Mouse (Mus musculus) bone marrow macrophage, adult 2 months (primary cell): ENCODE measurements at regions not wholly inside any gene's neighbourhood (a gene's known extent, or its start where the extent isn't known, plus 50 kb on each side); places are given as distances from the start of the nearest gene placed in this dataset.

Experiments used
- H3K27ac ChIP-seq: 2 replicates; pipeline ENCODE4 v1.5.1; 2012; ENCODE audit warnings: low read depth, low read length; ENCODE audit not compliant: insufficient read depth
- H3K4me1 ChIP-seq: 2 replicates; pipeline ENCODE4 v1.6.1; 2012; ENCODE audit warnings: low read length; ENCODE audit not compliant: control insufficient read depth, insufficient read depth
- H3K4me3 ChIP-seq: 2 replicates; pipeline ENCODE4 v1.5.1; 2012; ENCODE audit warnings: mild to moderate bottlenecking, low read length, moderate library complexity; ENCODE audit not compliant: insufficient read depth
- CTCF ChIP-seq: IDR thresholded peaks from 2 replicates; pipeline ENCODE4 v1.5.1; 2012; ENCODE audit warnings: low read depth, mild to moderate bottlenecking, low read length, moderate library complexity
- POLR2A ChIP-seq: IDR thresholded peaks from 2 replicates; pipeline ENCODE4 v1.6.1; 2012; ENCODE audit warnings: mild to moderate bottlenecking, low read depth, low read length, borderline replicate concordance

DNA sequence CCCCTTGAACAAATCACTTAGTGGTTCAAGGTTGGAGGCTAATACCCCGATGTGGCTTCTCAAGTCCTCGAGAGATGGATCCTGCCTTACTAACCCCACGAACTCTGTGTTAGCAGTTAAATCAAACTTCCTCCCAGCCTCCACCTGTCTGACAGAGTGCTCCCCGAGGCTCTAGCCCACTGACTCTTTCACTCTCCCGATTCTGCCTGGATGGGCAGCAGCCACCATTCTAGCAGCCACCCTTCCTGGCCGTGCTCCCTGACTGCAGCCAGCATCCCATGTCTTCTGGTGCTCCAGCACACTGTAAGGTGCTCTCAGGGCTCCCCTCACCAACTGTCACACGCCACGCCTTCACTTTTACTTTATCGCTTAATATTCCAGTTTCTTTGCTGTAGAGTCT lies 173.6 kb upstream of the Lpp start:
- Histone ChIP-seq H3K4me3 (no peak overlapping the region), H3K27ac (no peak overlapping the region), H3K4me1 (peaks cover 4% of the 10 kb centered on the region)
- TF ChIP-seq CTCF (no peak), POLR2A (no peak)

DNA sequence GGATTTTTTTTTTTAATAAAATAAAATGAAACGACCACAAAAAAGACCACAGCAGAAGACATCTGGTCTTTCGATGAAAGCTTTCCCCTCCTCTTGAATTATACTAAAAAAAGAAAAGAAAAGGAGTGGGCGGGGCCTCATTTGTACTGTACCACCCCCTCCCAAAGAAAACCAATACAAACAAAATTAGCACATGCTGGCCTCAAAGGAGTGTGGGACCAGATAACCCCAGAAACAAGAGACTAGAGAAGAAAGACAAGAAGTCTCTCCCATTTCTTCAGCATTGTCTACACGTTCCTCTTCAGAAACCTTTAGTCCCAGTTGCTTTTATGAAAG lies 174.5 kb upstream of the Lpp start:
- Histone ChIP-seq H3K4me1 (peaks cover 4% of the 10 kb centered on the region), H3K4me3 (no peak overlapping the region), H3K27ac (no peak overlapping the region)
- no peak for TF ChIP-seq POLR2A
- no peak for TF ChIP-seq CTCF

DNA sequence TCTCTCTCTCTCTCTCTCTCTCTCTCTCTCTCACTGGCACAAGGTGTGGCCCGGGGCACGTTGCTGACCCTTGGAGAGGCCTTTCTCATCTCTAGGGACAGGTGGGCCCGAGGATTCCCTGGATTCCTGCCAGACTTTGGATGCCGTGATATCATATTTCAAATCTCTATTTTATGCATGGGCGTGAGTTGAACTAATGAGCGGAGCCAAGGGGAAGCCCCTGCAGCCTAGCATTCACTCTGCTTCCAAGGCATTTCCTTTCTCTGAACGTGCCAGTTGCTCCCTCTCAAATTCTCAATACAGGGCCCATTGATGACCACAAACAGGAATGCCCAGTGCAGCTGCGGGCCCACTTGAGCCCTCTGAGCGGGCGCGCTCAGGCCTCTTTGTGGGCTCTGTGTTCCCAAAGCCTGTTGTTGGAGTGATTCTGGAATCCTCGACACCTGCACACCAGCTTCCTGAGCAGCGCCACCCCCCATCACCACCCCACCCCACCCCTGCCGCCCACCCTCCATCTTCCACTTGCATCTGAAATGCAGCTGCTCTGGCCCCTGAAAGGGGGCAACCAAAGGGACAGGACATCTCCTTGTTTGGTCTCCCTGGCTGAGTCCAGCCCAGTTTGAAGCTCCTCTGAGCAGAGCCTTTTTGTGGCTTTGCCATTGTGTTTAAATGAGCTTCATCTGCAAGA lies 175.0 kb upstream of the Lpp start:
- H3K4me3 ChIP-seq: no peak overlapping the region
- H3K27ac ChIP-seq: no peak overlapping the region
- TF ChIP-seq CTCF (no peak), POLR2A (no peak)
- H3K4me1 ChIP-seq: peaks cover 4% of the 10 kb centered on the region

DNA sequence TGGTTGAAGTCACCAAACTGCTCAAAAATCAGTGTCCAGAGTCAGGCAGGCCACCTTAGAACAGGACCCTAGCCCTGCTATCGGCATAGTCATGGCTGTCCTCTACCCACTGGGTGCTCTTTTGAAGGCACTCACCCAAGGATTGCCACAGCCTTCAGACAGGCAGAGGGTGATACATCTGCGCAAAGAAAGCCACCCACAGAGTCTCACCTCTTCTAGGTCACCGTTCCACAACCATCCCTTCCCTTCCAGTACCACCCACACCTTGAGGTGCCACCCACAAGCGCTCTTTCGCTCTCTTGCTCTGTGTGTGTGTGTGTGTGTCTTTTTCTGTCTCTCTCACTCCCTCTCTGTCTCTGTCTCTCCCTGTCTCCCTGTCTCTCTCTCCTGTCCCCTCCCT lies 176.5 kb upstream of the Lpp start:
- no peak overlapping the region for H3K4me3 ChIP-seq
- TF ChIP-seq POLR2A: no peak
- no peak for TF ChIP-seq CTCF
- H3K27ac ChIP-seq: no peak overlapping the region
- no peaks in the 10 kb centered on the region for H3K4me1 ChIP-seq

DNA sequence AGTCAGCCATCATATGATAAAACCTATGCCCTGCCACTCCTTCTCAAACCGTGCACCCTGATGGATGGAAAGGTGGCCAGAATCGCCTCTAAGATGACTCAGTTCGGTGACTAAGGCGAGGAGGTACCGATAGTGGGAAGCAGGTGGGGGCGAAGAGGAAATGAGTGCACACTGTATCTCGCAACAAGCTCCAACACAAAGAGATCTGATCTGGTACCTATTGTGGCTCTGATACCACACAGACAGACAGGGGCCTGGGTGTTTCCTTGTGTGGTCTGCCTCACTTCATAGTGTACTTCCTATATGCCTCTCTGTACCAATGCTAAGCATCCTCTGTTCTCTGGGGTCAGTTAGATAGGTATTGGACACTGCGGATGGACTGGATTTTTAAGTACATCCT lies 178.0 kb upstream of the Lpp start:
- TF ChIP-seq POLR2A: no peak
- TF ChIP-seq CTCF: no peak
- Histone ChIP-seq H3K4me3 (no peak overlapping the region), H3K27ac (no peak overlapping the region), H3K4me1 (no peaks in the 10 kb centered on the region)

DNA sequence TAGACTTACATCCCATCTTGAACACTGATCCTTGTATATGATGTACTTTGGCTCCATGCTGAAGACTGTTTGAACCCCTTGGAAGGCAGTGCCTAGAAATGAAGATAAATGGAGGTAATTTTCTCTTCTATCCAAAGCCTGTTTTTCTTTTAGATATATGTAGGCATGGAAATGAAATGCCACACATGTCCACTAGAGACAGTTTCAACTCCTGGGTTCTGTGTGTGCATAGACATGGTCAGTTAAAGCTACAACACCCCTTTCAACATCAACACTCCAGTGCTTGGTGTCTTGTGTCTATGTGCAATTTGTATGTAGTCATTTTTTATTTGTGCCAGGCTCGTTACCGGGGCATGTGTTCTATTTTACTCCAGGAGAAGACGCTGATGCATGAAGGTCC lies 179.7 kb upstream of the Lpp start:
- Histone ChIP-seq H3K27ac (no peak overlapping the region), H3K4me1 (no peaks in the 10 kb centered on the region), H3K4me3 (no peak overlapping the region)
- TF ChIP-seq POLR2A: no peak
- TF ChIP-seq CTCF: no peak

DNA sequence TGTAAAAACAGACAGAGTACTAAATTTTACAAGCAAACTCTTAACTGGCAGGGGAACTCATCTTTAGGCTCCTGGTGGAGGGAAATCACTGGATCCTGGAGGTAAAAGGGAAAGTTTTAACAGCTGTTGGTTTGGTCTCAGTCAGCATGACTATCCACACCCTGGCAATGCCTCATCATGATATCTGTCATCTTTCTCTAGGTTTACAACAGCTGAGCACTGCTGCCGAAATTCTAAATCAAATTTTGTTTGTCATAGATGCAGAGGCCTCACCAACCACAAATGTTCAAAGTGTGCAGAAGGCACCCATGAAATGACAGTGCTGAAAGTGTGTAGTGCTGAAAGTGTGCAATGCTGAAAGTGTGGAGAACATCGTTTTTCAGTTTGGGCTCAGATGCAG lies 180.6 kb upstream of the Lpp start:
- TF ChIP-seq CTCF (no peak), POLR2A (no peak)
- Histone ChIP-seq H3K4me3 (no peak overlapping the region), H3K4me1 (no peaks in the 10 kb centered on the region), H3K27ac (no peak overlapping the region)

DNA sequence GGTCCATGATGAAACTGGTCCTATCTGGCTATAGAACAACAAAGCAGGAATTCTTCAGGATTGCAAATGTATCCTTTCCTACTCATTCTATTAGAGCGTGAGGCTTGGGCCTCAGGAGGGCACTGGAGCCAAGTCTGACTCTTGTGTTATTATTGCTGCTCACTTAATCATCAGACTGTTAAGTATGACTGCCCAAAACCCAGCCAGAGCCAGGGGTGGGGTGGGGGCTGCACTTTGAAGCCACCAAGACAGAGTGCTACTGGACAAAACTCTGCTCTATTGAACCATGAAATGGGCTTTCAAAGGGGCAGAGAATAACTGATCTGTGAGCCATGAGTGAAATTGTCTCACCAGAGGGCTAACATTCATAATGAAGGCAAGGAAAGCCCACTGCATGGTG lies 181.7 kb upstream of the Lpp start:
- TF ChIP-seq POLR2A: no peak
- TF ChIP-seq CTCF: no peak
- Histone ChIP-seq H3K27ac (no peak overlapping the region), H3K4me1 (no peaks in the 10 kb centered on the region), H3K4me3 (no peak overlapping the region)

DNA sequence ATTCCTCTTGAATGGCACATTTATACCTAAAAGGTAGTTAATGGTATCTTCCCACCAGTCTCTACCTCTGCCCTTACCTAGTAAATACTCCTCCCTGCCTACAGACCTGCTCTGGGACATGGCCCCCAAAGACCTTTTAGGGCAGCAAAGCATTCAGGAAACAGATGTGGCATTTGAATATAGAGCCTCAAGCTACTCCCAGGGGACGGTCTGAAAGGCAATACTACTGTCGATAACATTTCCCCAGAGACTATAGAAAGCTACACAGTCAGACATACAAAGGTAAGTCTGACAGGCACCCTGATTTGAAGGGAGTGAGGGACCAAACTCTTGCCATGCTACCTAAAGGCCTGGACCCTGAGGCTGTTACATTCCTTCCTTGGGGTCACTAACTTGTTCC lies 184.4 kb upstream of the Lpp start:
- Histone ChIP-seq H3K4me3 (no peak overlapping the region), H3K27ac (no peak overlapping the region), H3K4me1 (peaks cover 1% of the 10 kb centered on the region)
- no peak for TF ChIP-seq POLR2A
- TF ChIP-seq CTCF: no peak

DNA sequence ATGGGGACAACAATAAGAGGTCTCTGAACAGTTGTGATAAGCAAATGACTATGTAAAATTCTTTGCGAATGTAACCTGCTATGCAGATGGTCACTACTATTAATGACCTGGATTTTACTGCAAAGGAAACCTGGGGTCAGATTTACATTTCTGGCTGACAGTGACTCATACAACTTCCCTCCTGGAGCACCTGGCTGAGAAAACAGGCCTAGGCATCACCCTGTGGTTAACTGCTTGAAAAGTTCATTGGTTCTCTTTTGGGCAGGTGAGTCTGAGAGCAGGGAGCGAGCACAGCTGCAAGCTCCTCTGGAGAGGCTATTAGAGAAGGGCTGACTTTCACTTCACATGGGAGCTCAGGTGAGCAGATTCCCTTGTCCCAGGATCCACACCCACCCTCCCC lies 185.2 kb upstream of the Lpp start:
- Histone ChIP-seq H3K4me3 (no peak overlapping the region), H3K4me1 (peaks cover 8% of the 10 kb centered on the region), H3K27ac (no peak overlapping the region)
- no peak for TF ChIP-seq CTCF
- TF ChIP-seq POLR2A: no peak

DNA sequence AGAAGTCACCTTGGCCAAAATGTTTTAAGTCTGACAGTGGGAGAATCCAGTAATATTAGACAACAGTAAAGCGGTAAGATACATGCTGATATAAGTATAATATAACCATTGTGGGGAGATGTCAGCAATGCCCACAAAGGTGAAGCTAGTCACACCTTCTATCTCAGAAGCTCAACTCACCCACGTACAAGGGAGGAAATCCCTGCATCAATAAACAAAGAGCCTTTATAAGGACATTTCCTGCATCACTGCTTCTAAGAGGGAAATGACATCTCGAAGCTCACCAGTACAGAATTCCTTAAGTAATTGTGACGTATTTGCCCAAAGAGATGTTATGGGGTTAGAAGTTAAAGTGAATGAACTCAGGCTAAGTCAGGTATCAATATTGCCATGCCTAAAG lies 186.3 kb upstream of the Lpp start:
- peaks cover 18% of the 10 kb centered on the region for H3K4me1 ChIP-seq
- TF ChIP-seq POLR2A (no peak), CTCF (no peak)

More for the DNA sequence above, 186.3 kb upstream of the Lpp start:
- no peak overlapping the region for H3K27ac ChIP-seq
- H3K4me3 ChIP-seq: no peak overlapping the region
